Mouse (Mus musculus): ENCODE data around the gene Gm17467.
"Not testable (repeated sequence)": the region's sequence is repeated elsewhere in the genome, so short reads cannot be mapped to it uniquely, and the experiment has no call there.

The Gm17467 gene

GRCm38 (mm10) chrX:123704691-123705090 lies at the start of gene Gm17467:
Gene Gm17467 (minus strand): TSS chrX:123704791.
- DNase-seq: not testable (repeated sequence)
